Mouse (Mus musculus): ENCODE results near the gene Pars2.
A peak's percentile ranks its signal among the peaks of the same experiment; 100 is the strongest.

Gene Pars2

GRCm38 (mm10) chr4:106650833-106651527, at the start of gene Pars2:
Gene Pars2, plus strand, starts transcription at chr4:106651069.
- DNase-seq (ENCODE audit: low spot score in 2 of 2) = peak; percentile 96 to 97

GRCm38 (mm10) chr4:106606639-106607554, 44.0 kb upstream of the Pars2 start:
- DNase-seq (ENCODE audit: low spot score in 2 of 2) = no peak

- no peak for DNase-seq (ENCODE audit: low spot score in 2 of 2)
These were observed 43.0 kb upstream of the Pars2 start for GRCm38 (mm10) chr4:106607905-106608304.

GRCm38 (mm10) chr4:106613105-106613504, 37.8 kb upstream of the Pars2 start:
- no peak for DNase-seq (ENCODE audit: low spot score in 2 of 2)

GRCm38 (mm10) chr4:106613560-106613959, 37.3 kb upstream of the Pars2 start:
- peak in 1 of 2 experiments; percentile 13 for DNase-seq (ENCODE audit: low spot score in 2 of 2)

GRCm38 (mm10) chr4:106614180-106614797, 36.6 kb upstream of the Pars2 start:
- DNase-seq (ENCODE audit: low spot score in 2 of 2) = peak; percentile 30 to 32

- no peak for DNase-seq (ENCODE audit: low spot score in 2 of 2)
These were observed 36.0 kb upstream of the Pars2 start for GRCm38 (mm10) chr4:106614881-106615280.

GRCm38 (mm10) chr4:106615637-106616036, 35.2 kb upstream of the Pars2 start:
- DNase-seq (ENCODE audit: low spot score in 2 of 2) = no peak

GRCm38 (mm10) chr4:106617056-106617455, 33.8 kb upstream of the Pars2 start, which contains the start of gene Lexm:
Gene Lexm, minus strand, starts transcription at chr4:106617241.
- no peak for DNase-seq (ENCODE audit: low spot score in 2 of 2)

GRCm38 (mm10) chr4:106618898-106619297, 32.0 kb upstream of the Pars2 start:
- no peak for DNase-seq (ENCODE audit: low spot score in 2 of 2)

GRCm38 (mm10) chr4:106621428-106621827, 29.4 kb upstream of the Pars2 start:
- DNase-seq (ENCODE audit: low spot score in 2 of 2) = no peak

GRCm38 (mm10) chr4:106622030-106622493, 28.8 kb upstream of the Pars2 start, which contains the start of gene Ttc22:
Gene Ttc22, plus strand, starts transcription at chr4:106622432.
- DNase-seq (ENCODE audit: low spot score in 2 of 2) = no peak

- no peak for DNase-seq (ENCODE audit: low spot score in 2 of 2)
These were observed 28.2 kb upstream of the Pars2 start for GRCm38 (mm10) chr4:106622712-106623111.

- no peak for DNase-seq (ENCODE audit: low spot score in 2 of 2)
These were observed 26.6 kb upstream of the Pars2 start for GRCm38 (mm10) chr4:106624271-106624670.

- no peak for DNase-seq (ENCODE audit: low spot score in 2 of 2)
These were observed 23.1 kb upstream of the Pars2 start for GRCm38 (mm10) chr4:106627809-106628208.

- no peak for DNase-seq (ENCODE audit: low spot score in 2 of 2)
These were observed 22.1 kb upstream of the Pars2 start for GRCm38 (mm10) chr4:106628650-106629360.

GRCm38 (mm10) chr4:106629374-106629773, 21.5 kb upstream of the Pars2 start:
- no peak for DNase-seq (ENCODE audit: low spot score in 2 of 2)

GRCm38 (mm10) chr4:106630333-106631220, 20.3 kb upstream of the Pars2 start:
- DNase-seq (ENCODE audit: low spot score in 2 of 2) = peak; percentile 8 to 20

GRCm38 (mm10) chr4:106632313-106632712, 18.6 kb upstream of the Pars2 start:
- no peak for DNase-seq (ENCODE audit: low spot score in 2 of 2)

Measured in spleen, postnatal 36 days (tissue).